Mouse (Mus musculus): ENCODE measurements around the gene Slc25a1. TPM values are rescaled to one million over a fixed set of nuclear protein-coding genes. Genes with fewer than 3 reads are reported as not detected.
"Not testable (repeated sequence)": the region's sequence is repeated elsewhere in the genome, so short reads cannot be mapped to it uniquely, and the experiment has no call there.

Gene Slc25a1
- 59.0 and 66.6 TPM in 2 replicates for polyA plus RNA-seq (2014; fragmentation: Nextera tagmentation; extraction: Ambion mirVana)

DNA sequence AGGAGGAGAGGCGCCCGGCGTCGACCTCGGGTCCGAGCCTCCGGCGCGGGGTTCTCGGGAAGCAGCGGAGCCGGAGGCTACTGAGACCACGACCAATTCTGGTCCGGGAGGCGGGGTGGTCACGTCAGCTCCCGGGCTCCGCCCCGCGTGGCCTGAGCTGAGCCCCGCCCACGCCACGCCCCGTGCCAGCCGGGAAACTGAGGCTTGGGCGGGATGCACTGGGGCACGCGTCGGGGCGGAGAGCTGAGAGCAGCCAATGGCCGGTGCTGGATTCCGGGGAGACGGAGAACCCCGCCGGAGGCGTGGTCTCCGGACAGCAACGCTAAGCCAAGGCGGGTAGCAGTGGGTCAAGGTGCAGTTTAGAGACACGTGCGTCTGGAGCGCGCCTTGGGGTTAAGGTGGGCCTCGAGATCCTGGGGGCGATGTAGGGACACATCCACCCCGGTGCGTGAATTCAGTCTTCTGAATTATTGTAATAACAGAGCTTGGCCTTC, at the start of gene Slc25a1:
TSS of gene Slc25a1 (minus strand) at position 133 of the 494 bp plus-strand sequence.
- H3K4me3 ChIP-seq (ENCODE audit: low read depth, low read length) = peak within 1 kb of the TSS; percentile 82
- ATAC-seq (ENCODE audit: insufficient read depth) = peak; percentile 78
- peak within 1 kb of the TSS; percentile 72 for H3K9ac ChIP-seq
- 0% methylated on average over 47 of the region's 47 CpGs for WGBS
- H3K9me3 ChIP-seq (ENCODE audit: low read depth, low read length) = no peaks in the 10 kb centered on the region
- H3K27ac ChIP-seq (ENCODE audit: low read depth) = peak within 1 kb of the TSS; percentile 82
- H3K36me3 ChIP-seq (ENCODE audit: insufficient read depth) = peaks cover 10% of the 10 kb centered on the region; the same call in 1 of the 2 replicates
- H3K27me3 ChIP-seq (ENCODE audit: insufficient read depth, low read length) = no peaks in the 10 kb centered on the region
- peak; percentile 87 for DNase-seq
- peak within 1 kb of the TSS; percentile 97 for H3K4me2 ChIP-seq
- no peak for TF ChIP-seq CTCF (IDR thresholded peaks at IDR 0.05; ENCODE audit: low read depth)
- 0 out of 2 replicates have a peak, but pooled peaks cover 6% of the 10 kb centered on the region for H3K4me1 ChIP-seq (ENCODE audit: insufficient read depth)

DNA sequence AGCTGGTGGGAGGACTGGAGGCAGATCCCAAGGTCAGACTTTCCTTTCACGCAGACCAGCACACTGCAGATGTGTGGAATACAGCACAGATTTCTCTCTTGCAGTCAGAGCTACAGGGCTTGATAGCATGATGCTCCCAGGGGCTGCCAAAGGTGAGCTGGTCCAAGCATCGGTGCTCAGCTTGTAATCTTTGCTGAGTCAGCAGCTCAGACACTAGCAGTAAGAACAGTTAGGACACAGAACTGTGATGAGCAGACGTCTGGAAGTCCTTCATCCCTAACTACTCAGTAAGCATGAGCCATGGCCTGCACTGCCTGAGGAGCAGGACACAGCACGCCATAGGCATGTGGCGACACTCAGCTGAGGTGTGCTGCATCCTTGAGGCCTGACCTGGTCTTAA, 43.8 kb upstream of the Slc25a1 start:
- no peak for DNase-seq
- WGBS = 62% methylated on average over 5 of the region's 5 CpGs
- Histone ChIP-seq H3K4me1 (ENCODE audit: insufficient read depth) (no peaks in the 10 kb centered on the region), H3K9ac (no peak overlapping the region), H3K9me3 (ENCODE audit: low read depth, low read length) (no peaks in the 10 kb centered on the region), H3K4me2 (no peak overlapping the region), H3K36me3 (ENCODE audit: insufficient read depth) (no peaks in the 10 kb centered on the region), H3K27ac (ENCODE audit: low read depth) (no peak overlapping the region), H3K4me3 (ENCODE audit: low read depth, low read length) (no peak overlapping the region), H3K27me3 (ENCODE audit: insufficient read depth, low read length) (no peaks in the 10 kb centered on the region)
- ATAC-seq (ENCODE audit: insufficient read depth) = no peak
- no peak for TF ChIP-seq CTCF (IDR thresholded peaks at IDR 0.05; ENCODE audit: low read depth)

DNA sequence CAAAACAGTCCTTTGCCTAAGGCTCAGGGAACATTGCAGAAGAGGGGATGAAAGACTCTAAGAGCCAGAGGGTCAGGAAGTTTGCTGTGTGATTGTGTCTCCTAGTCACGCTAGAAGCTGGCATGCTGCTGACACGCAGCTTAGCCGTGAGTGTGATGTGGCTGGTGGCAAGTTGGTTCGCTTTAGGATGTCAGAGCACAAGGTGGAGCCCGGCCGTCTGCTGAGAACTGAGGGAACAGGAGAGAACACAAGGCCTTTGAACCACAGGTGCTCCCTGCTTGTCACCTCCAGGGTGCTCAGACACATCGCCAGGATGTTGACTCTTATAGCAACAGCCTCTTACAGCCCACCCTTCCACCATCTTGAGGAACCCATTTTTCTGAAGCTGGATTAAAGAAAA, 34.1 kb upstream of the Slc25a1 start:
- Histone ChIP-seq H3K4me3 (ENCODE audit: low read depth, low read length) (no peak overlapping the region), H3K9ac (no peak overlapping the region), H3K27me3 (ENCODE audit: insufficient read depth, low read length) (no peaks in the 10 kb centered on the region), H3K9me3 (ENCODE audit: low read depth, low read length) (no peaks in the 10 kb centered on the region), H3K27ac (ENCODE audit: low read depth) (no peak overlapping the region), H3K4me2 (no peak overlapping the region), H3K4me1 (ENCODE audit: insufficient read depth) (no peaks in the 10 kb centered on the region), H3K36me3 (ENCODE audit: insufficient read depth) (no peaks in the 10 kb centered on the region)
- DNase-seq (no peak), ATAC-seq (ENCODE audit: insufficient read depth) (no peak)
- TF ChIP-seq CTCF (IDR thresholded peaks at IDR 0.05; ENCODE audit: low read depth) = no peak
- 56% methylated on average over 7 of the region's 7 CpGs for WGBS

DNA sequence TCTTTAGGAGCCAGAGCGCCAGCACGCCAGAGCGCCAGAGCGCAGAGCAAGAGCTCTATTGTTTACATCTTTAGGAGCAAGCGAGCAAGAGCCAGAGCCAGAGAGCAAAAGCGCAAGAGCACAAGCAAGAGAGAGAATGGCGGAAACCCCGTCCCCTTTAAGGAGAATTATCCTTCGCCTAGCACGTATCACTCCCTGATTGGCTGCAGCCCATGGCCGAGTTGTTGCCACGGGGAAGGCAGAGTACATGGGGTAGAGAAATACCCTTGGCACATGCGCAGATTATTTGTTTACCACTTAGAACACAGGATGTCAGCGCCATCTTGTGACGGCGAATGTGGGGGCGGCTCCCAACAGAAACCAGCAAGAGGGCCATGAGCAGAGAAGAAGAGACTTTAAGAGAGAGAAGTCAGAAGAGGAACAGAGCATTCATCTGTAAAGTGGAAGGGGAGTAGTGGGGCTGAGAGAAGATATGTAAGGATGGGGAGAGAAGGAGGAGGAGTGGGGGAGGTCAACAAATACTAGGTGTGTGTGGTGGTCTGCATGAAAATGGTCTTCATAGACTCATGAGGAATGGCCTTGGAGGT, 28.1 kb upstream of the Slc25a1 start:
- not testable (repeated sequence) for DNase-seq

DNA sequence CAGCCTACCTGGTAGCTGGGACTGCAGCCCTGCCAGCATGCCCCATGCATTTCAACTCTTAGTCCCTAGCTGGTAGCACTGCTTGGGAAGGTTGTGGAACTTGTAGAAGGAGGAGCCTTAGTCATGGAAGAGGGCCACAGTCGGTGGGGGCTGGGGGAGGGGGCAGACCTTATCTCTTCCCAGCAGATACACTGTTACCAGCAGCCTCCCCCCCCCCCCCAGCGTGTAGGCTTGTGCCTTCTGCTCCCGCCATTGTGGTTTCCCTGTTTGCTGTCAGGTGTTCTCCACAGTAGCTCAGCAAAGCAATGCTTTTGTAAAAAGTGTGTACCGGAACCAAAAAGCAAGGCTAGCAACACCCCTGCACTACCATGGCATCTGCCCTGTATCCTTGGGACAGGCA, 23.6 kb upstream of the Slc25a1 start:
- WGBS = 83% methylated on average over 4 of the region's 4 CpGs
- no peaks in the 10 kb centered on the region for H3K9me3 ChIP-seq (ENCODE audit: low read depth, low read length)
- H3K4me3 ChIP-seq (ENCODE audit: low read depth, low read length) = no peak overlapping the region
- ATAC-seq (ENCODE audit: insufficient read depth) (no peak), DNase-seq (no peak)
- H3K4me1 ChIP-seq (ENCODE audit: insufficient read depth) = no peaks in the 10 kb centered on the region
- H3K9ac ChIP-seq = no peak overlapping the region
- H3K27ac ChIP-seq (ENCODE audit: low read depth) = no peak overlapping the region
- TF ChIP-seq CTCF (IDR thresholded peaks at IDR 0.05; ENCODE audit: low read depth) = no peak
- H3K27me3 ChIP-seq (ENCODE audit: insufficient read depth, low read length) = no peaks in the 10 kb centered on the region
- no peak overlapping the region for H3K4me2 ChIP-seq
- no peaks in the 10 kb centered on the region for H3K36me3 ChIP-seq (ENCODE audit: insufficient read depth)

More for the DNA sequence above, 28.1 kb upstream of the Slc25a1 start:
- WGBS = 93% methylated on average over 16 of the region's 17 CpGs
- ATAC-seq (ENCODE audit: insufficient read depth); H3K36me3 ChIP-seq (ENCODE audit: insufficient read depth); H3K4me2 ChIP-seq; H3K27me3 ChIP-seq (ENCODE audit: insufficient read depth, low read length); H3K4me3 ChIP-seq (ENCODE audit: low read depth, low read length); H3K27ac ChIP-seq (ENCODE audit: low read depth); H3K9ac ChIP-seq; H3K4me1 ChIP-seq (ENCODE audit: insufficient read depth); H3K9me3 ChIP-seq (ENCODE audit: low read depth, low read length): not testable (repeated sequence)

DNA sequence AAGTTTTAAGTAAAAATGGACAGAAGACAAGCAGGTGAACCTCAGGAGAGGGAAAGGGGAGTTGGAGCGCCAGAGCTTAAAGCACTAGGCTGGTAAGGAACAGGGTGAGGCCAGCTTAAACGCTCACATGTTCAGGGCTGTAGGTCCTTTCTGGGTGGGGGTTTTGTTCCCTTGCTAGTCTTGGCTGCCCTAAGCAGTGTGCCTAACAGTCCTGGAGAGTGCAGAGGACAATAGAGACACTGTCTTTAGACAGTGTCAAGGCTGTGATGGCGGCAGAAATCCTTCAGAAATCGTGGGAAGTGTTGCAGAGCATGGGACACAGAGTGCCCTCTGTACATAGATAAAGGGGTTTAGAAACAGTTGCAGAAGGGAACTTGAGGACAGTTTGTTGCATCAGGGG, 22.0 kb upstream of the Slc25a1 start:
- Histone ChIP-seq H3K27ac (ENCODE audit: low read depth) (no peak overlapping the region), H3K4me3 (ENCODE audit: low read depth, low read length) (no peak overlapping the region), H3K4me2 (no peak overlapping the region), H3K9ac (no peak overlapping the region), H3K36me3 (ENCODE audit: insufficient read depth) (no peaks in the 10 kb centered on the region), H3K4me1 (ENCODE audit: insufficient read depth) (no peaks in the 10 kb centered on the region), H3K27me3 (ENCODE audit: insufficient read depth, low read length) (no peaks in the 10 kb centered on the region), H3K9me3 (ENCODE audit: low read depth, low read length) (no peaks in the 10 kb centered on the region)
- DNase-seq (no peak), ATAC-seq (ENCODE audit: insufficient read depth) (no peak)
- no peak for TF ChIP-seq CTCF (IDR thresholded peaks at IDR 0.05; ENCODE audit: low read depth)
- WGBS = 71% methylated on average over 4 of the region's 4 CpGs

DNA sequence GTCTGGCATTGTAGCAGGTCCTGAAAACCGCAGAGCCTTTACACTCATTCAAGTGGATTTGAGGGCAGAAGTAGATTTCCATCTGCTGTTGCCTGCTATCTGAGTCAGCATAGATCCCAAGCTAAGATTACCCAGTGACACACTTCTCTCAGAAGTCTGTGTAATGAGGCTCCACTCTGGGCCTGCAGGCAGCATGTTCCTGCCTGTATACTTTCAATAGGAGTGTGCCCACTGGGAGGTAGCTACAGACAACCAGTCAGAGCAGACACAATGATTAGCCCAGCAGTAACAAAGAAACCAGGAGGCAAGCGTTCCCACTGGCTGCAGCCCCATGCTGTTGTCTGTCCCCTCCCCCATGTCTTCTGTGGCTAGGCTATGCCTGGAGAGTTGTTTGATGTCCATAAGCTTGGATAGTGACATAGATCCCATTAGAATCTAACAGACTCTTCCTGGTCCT, 21.4 kb upstream of the Slc25a1 start:
- Histone ChIP-seq H3K9ac (no peak overlapping the region), H3K27ac (ENCODE audit: low read depth) (no peak overlapping the region), H3K9me3 (ENCODE audit: low read depth, low read length) (no peaks in the 10 kb centered on the region), H3K4me3 (ENCODE audit: low read depth, low read length) (no peak overlapping the region), H3K27me3 (ENCODE audit: insufficient read depth, low read length) (no peaks in the 10 kb centered on the region), H3K4me1 (ENCODE audit: insufficient read depth) (no peaks in the 10 kb centered on the region), H3K4me2 (no peak overlapping the region), H3K36me3 (ENCODE audit: insufficient read depth) (no peaks in the 10 kb centered on the region)
- DNase-seq (no peak), ATAC-seq (ENCODE audit: insufficient read depth) (no peak)
- 33% methylated on average over 2 of the region's 2 CpGs for WGBS
- TF ChIP-seq CTCF (IDR thresholded peaks at IDR 0.05; ENCODE audit: low read depth) = no peak

Data from lung, embryonic 14.5 days (tissue).